Mouse (Mus musculus) small intestine, adult 2 months (tissue): ENCODE data around the gene Ppp4r1.

Source experiments
- CTCF ChIP-seq: fragments of 200-500 bp; IDR thresholded peaks from 2 replicates; pipeline ENCODE4 v1.5.1; 2012; ENCODE audit warnings: low read depth, mild to moderate bottlenecking, control low read depth, inconsistent platforms, low read length, moderate library complexity, mixed read lengths; ENCODE audit not compliant: insufficient replicate concordance, insufficient read length; ENCODE audit errors: extremely low read depth
- POLR2A ChIP-seq: fragments of 200-500 bp; IDR thresholded peaks from 2 replicates; pipeline ENCODE4 v1.6.1; 2012; ENCODE audit warnings: low read depth, mild to moderate bottlenecking, control low read depth, inconsistent platforms, low read length, moderate library complexity

- TF ChIP-seq CTCF (no peak), POLR2A (no peak)
These were observed 16.1 kb downstream of the Ppp4r1 start for GRCm38 (mm10) chr17:65798446-65798845.
